Mouse (Mus musculus) forebrain, embryonic 12.5 days (tissue): ENCODE data around the gene Aagab. TPM values are rescaled to one million over a fixed set of nuclear protein-coding genes. Genes with fewer than 3 reads are reported as not detected.

Experiments
- ATAC-seq: fragments of 200-750 bp; cut with Nextera tagmentation; 2 replicates; pipeline ENCODE4 v1.8.0; 2017; ENCODE audit warnings: moderate TSS enrichment; ENCODE audit not compliant: low FRiP score
- H3K27ac ChIP-seq: fragments of 300-500 bp; sonication (generic); 2 replicates; pipeline ENCODE4 v1.5.1; 2016; ENCODE audit warnings: mild to moderate bottlenecking
- H3K27me3 ChIP-seq: fragments of 300-500 bp; sonication (generic); 2 replicates; pipeline ENCODE4 v1.6.1; 2016; ENCODE audit warnings: mild to moderate bottlenecking
- H3K36me3 ChIP-seq: fragments of 300-500 bp; sonication (generic); replicated peaks from 2 replicates; pipeline ENCODE4 v1.6.1; 2016; ENCODE audit warnings: mild to moderate bottlenecking
- H3K4me1 ChIP-seq: fragments of 300-500 bp; sonication (generic); 2 replicates; pipeline ENCODE4 v1.6.1; 2016
- H3K4me2 ChIP-seq: fragments of 300-500 bp; sonication (generic); 2 replicates; pipeline ENCODE4 v1.6.1; 2016; ENCODE audit warnings: mild to moderate bottlenecking, moderate library complexity
- H3K4me3 ChIP-seq: fragments of 300-500 bp; sonication (generic); replicated peaks from 2 replicates; pipeline ENCODE4 v1.5.1; 2016; ENCODE audit warnings: mild to moderate bottlenecking
- H3K9ac ChIP-seq: fragments of 300-500 bp; sonication (generic); 2 replicates; pipeline ENCODE4 v1.6.1; 2016; ENCODE audit warnings: mild to moderate bottlenecking
- H3K9me3 ChIP-seq: fragments of 300-500 bp; sonication (generic); 2 replicates; pipeline ENCODE4 v1.6.1; 2016
- WGBS: fragments of 180-500 bp; shearing (Covaris S2); methylation state at CpG from one replicate; pipeline ENCODE4 v1.1.7; 2016; 5-methylcytosine and 5-hydroxymethylcytosine counted together
- polyA plus RNA-seq: library from polyadenylated mRNA; unstranded; fragments of >200 nt; fragmentation: Nextera tagmentation; extraction: Ambion mirVana; gene quantifications from 2 replicates; pipeline ENCODE4 v1.2.1, GENCODE M21; 2016

Gene Aagab
- polyA plus RNA-seq, 1 experiment from 2014 or later = 50.4 TPM

DNA sequence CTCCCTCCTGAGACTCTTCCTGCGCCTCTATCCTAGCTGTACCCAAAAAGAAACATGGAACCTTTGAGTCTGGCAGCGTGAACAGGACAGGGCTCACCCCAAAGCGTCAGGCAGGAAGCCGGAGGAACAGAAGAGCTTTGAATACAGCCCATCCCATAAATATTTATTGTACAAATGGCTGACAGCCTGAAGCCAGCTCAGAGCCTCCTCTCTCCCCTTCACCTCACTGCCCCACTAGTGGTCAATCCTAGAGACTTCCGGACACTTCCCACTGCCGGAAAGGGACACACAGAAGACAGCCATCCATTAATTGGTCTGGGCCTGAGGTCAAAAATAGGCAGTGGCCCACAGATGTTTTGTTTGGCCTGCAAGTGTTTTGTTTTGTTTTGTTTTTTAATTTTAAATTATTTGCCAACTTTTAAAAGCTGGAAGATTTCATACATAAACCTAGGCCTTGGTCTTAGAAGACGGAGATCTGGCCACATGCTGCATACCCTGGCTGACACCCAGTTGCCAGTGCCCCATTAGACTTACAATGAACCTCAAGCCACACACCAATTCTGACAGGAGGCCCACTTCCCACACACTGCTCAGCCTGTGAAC is 85.1 kb downstream of the Aagab start:
- no peak overlapping the region for H3K4me2 ChIP-seq
- H3K4me1 ChIP-seq = no peaks in the 10 kb centered on the region
- no peaks in the 10 kb centered on the region for H3K27me3 ChIP-seq
- ATAC-seq = no peak
- H3K4me3 ChIP-seq = no peak overlapping the region
- no peaks in the 10 kb centered on the region for H3K9me3 ChIP-seq
- no peak overlapping the region for H3K27ac ChIP-seq
- WGBS = 90% methylated on average over 7 of the region's 7 CpGs
- H3K36me3 ChIP-seq = peaks cover 9% of the 10 kb centered on the region
- no peak overlapping the region for H3K9ac ChIP-seq

- no peak for ATAC-seq
- no peak overlapping the region for H3K27ac ChIP-seq
- no peaks in the 10 kb centered on the region for H3K4me1 ChIP-seq
- H3K4me3 ChIP-seq = no peak overlapping the region
- H3K36me3 ChIP-seq = peaks cover 10% of the 10 kb centered on the region
- no peak overlapping the region for H3K9ac ChIP-seq
- no peaks in the 10 kb centered on the region for H3K27me3 ChIP-seq
- H3K4me2 ChIP-seq = no peak overlapping the region
- WGBS = 96% methylated on average over 1 of the region's 1 CpGs
- no peaks in the 10 kb centered on the region for H3K9me3 ChIP-seq
Measured at GRCm38 (mm10) chr9:63690511-63690910, 88.1 kb downstream of the Aagab start.

GRCm38 (mm10) chr9:63691960-63692359 is 89.5 kb downstream of the Aagab start:
- Histone ChIP-seq H3K9me3 (no peaks in the 10 kb centered on the region), H3K36me3 (peaks cover 10% of the 10 kb centered on the region), H3K27ac (no peak overlapping the region), H3K4me3 (no peak overlapping the region), H3K9ac (no peak overlapping the region), H3K4me2 (no peak overlapping the region), H3K4me1 (peaks cover 7% of the 10 kb centered on the region), H3K27me3 (no peaks in the 10 kb centered on the region)
- ATAC-seq = no peak
- 86% methylated on average over 2 of the region's 2 CpGs for WGBS

Other genes with a start within 250 kb of the Aagab start
- 37.4 TPM in 2 replicates for gene Map2k5, start 224.8 kb upstream of the Aagab start, polyA plus RNA-seq
- 51.2 and 53.4 TPM in 2 replicates for gene 2300009A05Rik, start 203.4 kb upstream of the Aagab start, polyA plus RNA-seq
- 0.10 TPM in 1 of 2 replicates, not detected in the other for gene Iqch, start 167 bp upstream of the Aagab start, polyA plus RNA-seq
- 23.1 and 23.6 TPM in 2 replicates for gene Smad3, start 155.3 kb downstream of the Aagab start, polyA plus RNA-seq